Mouse (Mus musculus) spleen, adult 2 months (tissue): ENCODE measurements around the gene Trim2. TPM values are rescaled to one million over a fixed set of nuclear protein-coding genes. Genes with fewer than 3 reads are reported as not detected.

Experiments
- DNase-seq, 2 experiments: peaks; one replicate each; pipeline versions ENCODE4 v3.0.0 to v3.0.0-alpha.2; 2012 to 2021; ENCODE audit warnings: low spot score in 2 of 2, low read depth in 1 of 2
- H3K27ac ChIP-seq: fragments of 200-500 bp; 2 replicates; pipeline ENCODE4 v1.5.1; 2012; ENCODE audit warnings: low read length, inconsistent platforms; ENCODE audit not compliant: insufficient read depth
- H3K27me3 ChIP-seq: fragments of 200-500 bp; 2 replicates; pipeline ENCODE4 v1.6.1; 2012; ENCODE audit warnings: mild to moderate bottlenecking, moderate library complexity, low read length, inconsistent platforms; ENCODE audit not compliant: control insufficient read depth, insufficient read depth
- H3K36me3 ChIP-seq: fragments of 200-500 bp; 2 replicates; pipeline ENCODE4 v1.6.1; 2012; ENCODE audit warnings: mild to moderate bottlenecking, low read length, inconsistent platforms; ENCODE audit not compliant: control insufficient read depth, insufficient read depth
- H3K4me1 ChIP-seq: fragments of 200-500 bp; 2 replicates; pipeline ENCODE4 v1.6.1; 2011; ENCODE audit warnings: inconsistent platforms; ENCODE audit not compliant: control insufficient read depth, insufficient read depth, insufficient read length
- H3K4me3 ChIP-seq: fragments of 200-500 bp; 2 replicates; pipeline ENCODE4 v1.5.1; 2011; ENCODE audit warnings: mild to moderate bottlenecking, inconsistent platforms; ENCODE audit not compliant: insufficient read depth, insufficient read length; ENCODE audit errors: extremely low read depth
- CTCF ChIP-seq: fragments of 200-500 bp; IDR thresholded peaks from 2 replicates; pipeline ENCODE4 v1.5.1; 2011; ENCODE audit warnings: mild to moderate bottlenecking, inconsistent platforms; ENCODE audit not compliant: insufficient read depth, insufficient read length, insufficient replicate concordance; ENCODE audit errors: extremely low read depth
- POLR2A ChIP-seq: fragments of 200-500 bp; IDR thresholded peaks from 2 replicates; pipeline ENCODE4 v1.6.1; 2011; ENCODE audit warnings: low read depth, low read length, inconsistent platforms
- WGBS: fragments of 180-500 bp; shearing (Covaris S2); methylation state at CpG from one replicate; pipeline ENCODE4 v1.1.7; 2018; 5-methylcytosine and 5-hydroxymethylcytosine counted together
- polyA plus RNA-seq: library from polyadenylated mRNA; depleted of rRNA; stranded (reverse); fragments of >200 nt; gene quantifications from 2 replicates; pipeline ENCODE4 v1.2.3, GENCODE M21; 2012

The Trim2 gene
- polyA plus RNA-seq, 1 experiment, result 5.7 TPM

DNA sequence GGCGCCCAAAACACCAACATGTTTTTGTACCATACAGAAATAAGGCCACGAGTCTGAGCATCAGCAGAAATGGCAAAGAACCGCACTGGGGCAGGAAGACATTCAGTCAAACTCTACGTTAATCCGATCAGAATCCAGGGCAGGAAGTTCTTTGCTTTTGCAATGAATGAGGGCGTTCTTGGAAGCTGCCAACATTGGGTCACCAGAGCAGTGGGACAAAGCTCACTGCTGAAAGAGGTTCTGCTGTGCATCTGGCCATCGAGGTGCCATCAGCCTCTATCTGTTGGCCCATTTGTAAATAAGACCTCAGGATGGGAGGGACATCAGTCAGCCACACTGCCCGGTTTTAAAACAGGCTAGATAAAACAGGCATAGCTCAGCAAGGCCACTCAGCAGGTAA is 125.6 kb downstream of the Trim2 start:
- Histone ChIP-seq H3K27me3 (no peaks in the 10 kb centered on the region), H3K4me3 (no peak overlapping the region), H3K36me3 (no peaks in the 10 kb centered on the region), H3K4me1 (no peaks in the 10 kb centered on the region), H3K27ac (no peak overlapping the region)
- DNase-seq, result no peak
- no peak for TF ChIP-seq POLR2A
- TF ChIP-seq CTCF, result no peak
- WGBS, result 71% methylated on average over 8 of the region's 8 CpGs

DNA sequence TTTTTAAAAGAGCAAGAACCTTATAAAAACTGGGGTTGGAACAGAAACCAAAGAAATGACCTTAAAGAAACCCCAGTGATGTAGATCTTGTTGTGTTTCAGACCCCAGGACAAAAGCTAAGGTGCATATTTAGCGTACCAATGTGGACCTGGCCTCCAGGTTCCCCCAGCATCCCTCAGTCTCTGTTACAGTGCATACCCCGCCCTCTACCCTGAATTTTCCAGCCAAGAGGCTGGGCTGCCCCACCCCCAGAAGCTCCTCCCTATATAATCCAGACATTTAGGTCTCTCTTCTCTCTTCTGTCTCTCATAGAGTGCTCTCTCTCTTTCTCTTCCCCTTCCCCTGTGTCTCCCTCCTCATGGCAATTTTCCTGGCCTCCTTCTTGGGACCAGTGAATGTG is 126.4 kb downstream of the Trim2 start:
- Histone ChIP-seq H3K27me3 (no peaks in the 10 kb centered on the region), H3K36me3 (no peaks in the 10 kb centered on the region), H3K4me1 (no peaks in the 10 kb centered on the region; the same call in 1 of the 2 replicates), H3K4me3 (no peak overlapping the region), H3K27ac (no peak overlapping the region)
- no peak for DNase-seq
- TF ChIP-seq POLR2A (no peak), CTCF (no peak)
- 91% methylated on average over 2 of the region's 2 CpGs for WGBS

DNA sequence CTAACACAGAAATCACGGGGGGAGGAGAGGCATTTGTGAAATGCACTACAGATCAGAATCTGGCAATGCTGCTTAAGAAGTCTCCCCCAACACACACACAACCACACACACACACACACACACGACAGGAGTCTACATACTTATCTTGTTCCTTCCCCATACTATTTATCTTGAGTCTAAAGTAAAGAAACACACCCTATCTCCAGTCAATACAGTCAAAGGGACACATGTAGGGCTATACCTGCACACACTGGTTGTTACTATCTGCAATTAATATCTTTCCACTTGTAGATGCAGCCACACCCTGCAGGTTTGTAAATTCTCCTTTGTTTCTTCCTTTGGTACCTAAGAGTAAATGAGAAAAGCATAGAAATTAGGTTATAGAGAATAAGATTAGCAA is 128.8 kb downstream of the Trim2 start:
- H3K36me3 ChIP-seq, result no peaks in the 10 kb centered on the region
- H3K4me1 ChIP-seq, result no peaks in the 10 kb centered on the region; the same call in 1 of the 2 replicates
- H3K4me3 ChIP-seq, result no peak overlapping the region
- TF ChIP-seq POLR2A, result no peak
- no peak for TF ChIP-seq CTCF
- H3K27ac ChIP-seq, result no peak overlapping the region
- DNase-seq, result no peak
- WGBS, result 82% methylated on average over 2 of the region's 2 CpGs
- no peaks in the 10 kb centered on the region for H3K27me3 ChIP-seq

DNA sequence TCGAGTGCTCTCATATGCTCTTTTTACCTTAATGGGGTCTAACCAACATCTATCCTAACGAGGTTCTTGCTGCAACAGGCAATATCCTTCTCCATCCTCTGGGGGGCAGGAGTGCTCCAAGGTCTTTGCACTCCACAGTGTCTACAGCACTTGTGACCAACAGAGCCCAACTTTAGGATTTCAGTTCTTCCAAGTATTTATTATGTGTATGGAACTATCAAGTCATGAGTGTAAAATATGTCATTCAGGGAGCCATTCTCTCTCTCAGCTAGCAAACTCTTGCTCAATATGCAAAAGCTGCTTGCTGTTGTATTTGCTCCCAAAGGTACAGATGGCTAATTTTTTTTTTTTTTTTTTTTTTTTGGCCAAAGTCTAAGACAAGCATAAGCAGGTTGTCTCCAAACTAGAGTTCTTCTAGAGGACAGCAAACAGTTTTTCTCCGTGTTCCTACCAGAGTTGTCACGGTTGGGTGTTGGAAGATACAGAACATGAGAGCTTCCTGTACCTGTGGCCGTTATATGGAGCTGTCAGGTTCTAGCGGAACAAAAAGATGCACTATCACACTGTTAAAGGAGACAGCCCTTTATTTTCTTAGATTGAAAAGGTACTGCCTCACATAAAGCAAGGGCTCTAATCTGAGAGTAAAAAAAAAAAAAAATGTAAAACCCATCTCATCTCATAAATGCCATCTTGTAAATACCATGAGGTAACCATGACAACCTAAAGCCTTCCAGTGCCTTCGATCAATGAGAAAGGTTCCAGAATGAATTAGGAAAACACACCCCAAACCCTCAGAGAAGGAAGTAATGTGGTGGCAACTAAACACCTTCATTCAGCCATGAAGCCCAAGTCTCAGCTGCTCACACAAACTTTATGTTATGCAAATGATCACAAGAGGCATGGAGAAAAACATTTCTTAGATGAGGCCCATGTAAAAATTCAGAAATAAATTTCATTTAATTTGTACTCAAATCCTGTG is 131.1 kb downstream of the Trim2 start:
- Histone ChIP-seq H3K27ac (no peak overlapping the region), H3K27me3 (no peaks in the 10 kb centered on the region), H3K4me3 (no peak overlapping the region), H3K36me3 (no peaks in the 10 kb centered on the region), H3K4me1 (no peaks in the 10 kb centered on the region; the same call in 1 of the 2 replicates)
- peak; percentile 44 to 70 for DNase-seq
- 49% methylated on average over 7 of the region's 7 CpGs for WGBS
- TF ChIP-seq CTCF (peak; percentile 84; the same call in 1 of the 2 replicates), POLR2A (no peak)

DNA sequence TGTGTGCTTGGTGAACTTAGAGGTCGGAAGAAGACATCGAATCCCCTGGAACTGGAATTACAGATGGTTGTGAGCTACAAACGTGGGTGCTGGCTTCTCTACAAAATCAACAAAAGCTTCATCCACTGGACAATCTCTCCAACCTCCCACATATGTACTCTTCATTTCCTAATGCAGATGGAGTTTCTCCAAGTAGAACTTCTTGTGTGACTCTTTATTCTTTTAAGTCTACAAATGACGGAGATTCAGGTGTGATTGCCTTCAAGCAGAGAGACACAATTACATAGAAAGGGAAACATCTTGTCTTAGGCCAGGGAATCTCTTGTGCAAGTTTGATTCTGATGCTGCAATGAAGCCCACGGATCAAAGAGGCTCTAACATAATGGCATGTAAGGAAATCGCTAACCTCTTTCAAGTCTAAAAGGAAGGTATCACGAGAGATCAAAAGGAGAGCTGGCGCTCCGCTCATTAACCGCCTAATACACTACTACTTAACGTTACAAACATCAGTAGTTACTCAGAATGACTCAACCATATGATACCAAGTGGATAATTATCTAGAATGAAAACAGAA is 133.0 kb downstream of the Trim2 start, which contains the start of gene Gm6525:
TSS of gene Gm6525 (plus strand) at position 524 of the 574 bp plus-strand sequence.
- WGBS, result 84% methylated on average over 11 of the region's 11 CpGs
- TF ChIP-seq CTCF, result no peak
- no peak for TF ChIP-seq POLR2A

DNA sequence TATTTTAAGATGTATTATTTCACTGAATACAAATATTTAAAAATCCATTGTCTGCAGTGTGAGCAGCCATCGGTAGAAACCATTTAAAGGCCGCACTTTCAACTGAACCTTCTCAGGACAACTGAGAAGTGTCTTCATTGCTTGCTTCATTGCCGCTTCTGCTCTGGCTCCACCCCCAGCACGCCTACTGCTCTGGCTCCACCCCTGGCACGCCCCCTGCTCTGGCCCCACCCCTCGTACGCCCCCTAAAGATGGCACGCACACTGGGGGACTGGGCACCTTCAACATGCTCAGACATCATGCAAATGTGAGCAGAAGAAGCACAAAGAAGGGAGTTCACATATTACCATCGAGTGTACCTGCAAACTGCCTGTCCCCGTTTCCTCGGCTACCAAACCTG is 134.3 kb downstream of the Trim2 start:
- Histone ChIP-seq H3K4me3 (no peak overlapping the region), H3K27ac (no peak overlapping the region)

More for the DNA sequence above, 133.0 kb downstream of the Trim2 start, which contains the start of gene Gm6525:
- DNase-seq, result no peak
- Histone ChIP-seq H3K27ac (no peak within 1 kb of the TSS), H3K4me3 (no peak within 1 kb of the TSS), H3K4me1 (peaks cover 3% of the 10 kb centered on the region; the same call in 1 of the 2 replicates), H3K36me3 (no peaks in the 10 kb centered on the region), H3K27me3 (no peaks in the 10 kb centered on the region)

More for the DNA sequence above, 134.3 kb downstream of the Trim2 start:
- Histone ChIP-seq H3K36me3 (no peaks in the 10 kb centered on the region), H3K27me3 (no peaks in the 10 kb centered on the region), H3K4me1 (peaks cover 3% of the 10 kb centered on the region; the same call in 1 of the 2 replicates)
- TF ChIP-seq CTCF, result no peak
- no peak for TF ChIP-seq POLR2A
- no peak for DNase-seq
- 68% methylated on average over 11 of the region's 11 CpGs for WGBS
